Mouse (Mus musculus) bone marrow macrophage, adult 2 months (primary cell): ENCODE measurements around the gene Krt27.

Source experiments
- CTCF ChIP-seq: IDR thresholded peaks from 2 replicates; pipeline ENCODE4 v1.5.1; 2012; ENCODE audit warnings: low read depth, mild to moderate bottlenecking, low read length, moderate library complexity
- POLR2A ChIP-seq: IDR thresholded peaks from 2 replicates; pipeline ENCODE4 v1.6.1; 2012; ENCODE audit warnings: mild to moderate bottlenecking, low read depth, low read length, borderline replicate concordance

DNA sequence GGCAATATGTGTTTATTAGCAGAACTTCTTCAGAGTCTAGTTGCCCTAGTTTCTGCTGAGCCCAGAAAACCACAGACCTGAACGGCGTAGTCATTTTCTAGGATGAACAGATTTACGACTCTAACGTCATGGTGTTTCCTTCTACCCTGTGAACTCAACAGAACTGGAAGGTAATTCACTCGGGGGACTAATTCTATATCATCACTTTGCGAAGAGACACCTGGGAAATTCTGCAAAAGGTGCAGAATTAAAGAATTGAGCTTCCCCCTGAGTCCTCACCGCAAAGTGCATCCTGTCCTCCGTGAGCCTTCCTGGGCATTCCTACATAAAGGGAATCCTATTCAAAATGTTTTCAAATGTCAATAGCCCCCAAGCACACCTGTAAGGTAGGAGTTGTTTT, 10.5 kb upstream of the Krt27 start:
- TF ChIP-seq POLR2A (no peak), CTCF (no peak)
